Mouse (Mus musculus) mouse embryonic stem cell (cell line): Measurements from ENCODE around the gene Ccs.
"Not testable (repeated sequence)": the region's sequence is repeated elsewhere in the genome, so short reads cannot be mapped to it uniquely, and the experiment has no call there.

Experiments
- in situ Hi-C, 2 experiments: fragments of 300-500 bp; cut with MboI; formaldehyde crosslinking; loops; 1 replicate in 1 of 2; 3 replicates in 1 of 2; pipeline ENCODE4 v1.14.3; 2019 to 2020; ENCODE audit warnings: low sequenced_read_pairs in 2 of 2, low pct_unique_long_range_greater_than_20kb in 1 of 2, mixed read lengths in 1 of 2; ENCODE audit not compliant: unreplicated experiment in 1 of 2

The Ccs gene

GRCm38 (mm10) chr19:4842611-4843010 is 3.5 kb upstream of the Ccs start:
- in situ Hi-C loops: no loop called here

GRCm38 (mm10) chr19:4840848-4841247 is 1.7 kb upstream of the Ccs start:
- in situ Hi-C loops: no loop called here

GRCm38 (mm10) chr19:4838526-4839140 is 499 bp downstream of the Ccs start:
- in situ Hi-C loops: no loop called here

- in situ Hi-C loops: no loop called here
Measured at GRCm38 (mm10) chr19:4837049-4837448, 2.1 kb downstream of the Ccs start.

- in situ Hi-C loops: no loop called here
Measured at GRCm38 (mm10) chr19:4836096-4836495, 3.0 kb downstream of the Ccs start.

- in situ Hi-C loops: no loop called here
Measured at GRCm38 (mm10) chr19:4833977-4834376, 5.2 kb downstream of the Ccs start.

GRCm38 (mm10) chr19:4829156-4829555 is 10.0 kb downstream of the Ccs start:
- in situ Hi-C loops: no loop called here

GRCm38 (mm10) chr19:4828444-4829114 is 10.6 kb downstream of the Ccs start:
- in situ Hi-C loops: no loop called here

GRCm38 (mm10) chr19:4820678-4821303 is 18.3 kb downstream of the Ccs start:
- in situ Hi-C loops: no loop called here

- in situ Hi-C loops: no loop called here
Measured at GRCm38 (mm10) chr19:4817182-4817835, 21.8 kb downstream of the Ccs start.

GRCm38 (mm10) chr19:4813015-4813414 is 26.1 kb downstream of the Ccs start:
- in situ Hi-C loops: no loop called here

- in situ Hi-C loops: not testable (repeated sequence)
Measured at GRCm38 (mm10) chr19:4812334-4812949, 26.7 kb downstream of the Ccs start.

- in situ Hi-C loops: no loop called here
Measured at GRCm38 (mm10) chr19:4811909-4812242, 27.3 kb downstream of the Ccs start.

GRCm38 (mm10) chr19:4811063-4811908 is 27.8 kb downstream of the Ccs start, which contains the start of the genes Gm21992 and Rbm14:
TSS of gene Gm21992 (minus strand) at chr19:4811612.
TSS of gene Rbm14 (minus strand) at chr19:4811634.
- in situ Hi-C loops: no loop called here

GRCm38 (mm10) chr19:4810746-4811062 is 28.4 kb downstream of the Ccs start:
- in situ Hi-C loops: no loop called here

- in situ Hi-C loops: no loop called here
Measured at GRCm38 (mm10) chr19:4810309-4810708, 28.8 kb downstream of the Ccs start.

GRCm38 (mm10) chr19:4803283-4803682 is 35.8 kb downstream of the Ccs start:
- in situ Hi-C loops: no loop called here

GRCm38 (mm10) chr19:4802691-4803091 is 36.4 kb downstream of the Ccs start:
- in situ Hi-C loops: no loop called here
